Mouse (Mus musculus) heart, adult 2 months (tissue): ENCODE measurements around the gene 2610042L04Rik. TPM values are rescaled to one million over a fixed set of nuclear protein-coding genes. Genes with fewer than 3 reads are reported as not detected.
"Not testable (repeated sequence)": the region's sequence is repeated elsewhere in the genome, so short reads cannot be mapped to it uniquely, and the experiment has no call there.

Source experiments
- DNase-seq, 2 experiments: peaks; one replicate each; pipeline ENCODE4 v3.0.0; 2021
- H3K27ac ChIP-seq: fragments of 200-600 bp; 2 replicates; pipeline ENCODE4 v1.8.1; 2022
- H3K27me3 ChIP-seq: fragments of 200-500 bp; 2 replicates; pipeline ENCODE4 v1.6.1; 2012; ENCODE audit warnings: mild to moderate bottlenecking, low read length, inconsistent platforms, mixed read lengths; ENCODE audit not compliant: control insufficient read depth, insufficient read depth
- H3K36me3 ChIP-seq: fragments of 200-500 bp; 2 replicates; pipeline ENCODE4 v1.6.1; 2012; ENCODE audit warnings: low read length, inconsistent platforms; ENCODE audit not compliant: control insufficient read depth, insufficient read depth
- H3K4me1 ChIP-seq: fragments of 200-500 bp; 2 replicates; pipeline ENCODE4 v1.6.1; 2011; ENCODE audit warnings: low read length; ENCODE audit not compliant: control insufficient read depth, insufficient read depth
- H3K4me3 ChIP-seq: fragments of 200-600 bp; 2 replicates; pipeline ENCODE4 v1.8.1; 2022
- H3K79me2 ChIP-seq: fragments of 200-500 bp; replicated peaks from 2 replicates; pipeline ENCODE4 v1.6.1; 2012; ENCODE audit warnings: mild to moderate bottlenecking, inconsistent platforms, low read length, moderate library complexity, mixed read lengths; ENCODE audit not compliant: control insufficient read depth, insufficient read depth
- H3K9ac ChIP-seq: fragments of 200-500 bp; 2 replicates; pipeline ENCODE4 v1.6.1; 2012; ENCODE audit warnings: low read depth, mild to moderate bottlenecking, control low read depth, inconsistent platforms, low read length, mixed read lengths
- WGBS: fragments of 180-500 bp; shearing (Covaris S2); methylation state at CpG from one replicate; pipeline ENCODE4 v1.1.7; 2018; 5-methylcytosine and 5-hydroxymethylcytosine counted together
- intact Hi-C: fragments of 180-260 bp; cut with DNase I; formaldehyde crosslinking; loops from one replicate; pipeline ENCODE4 v1.15.1; 2025
- polyA plus RNA-seq: library from polyadenylated mRNA; depleted of rRNA; stranded (reverse); fragments of >200 nt; gene quantifications from 2 replicates; pipeline ENCODE4 v1.2.3, GENCODE M21; 2012; rRNA removed
- total RNA-seq, 2 experiments: library from RNA; stranded (reverse); gene quantifications; 2 replicates each; pipeline ENCODE4 v1.2.3; 2021

Gene 2610042L04Rik
- total and polyA plus RNA-seq, 3 experiments, result 0.16 TPM; not detected in 2

GRCm38 (mm10) chr14:4400115-4400789, 65.7 kb downstream of the 2610042L04Rik start:
- 70% methylated on average over 5 of the region's 5 CpGs for WGBS
- H3K79me2 ChIP-seq, result not testable (repeated sequence)

GRCm38 (mm10) chr14:4401245-4401644, 66.7 kb downstream of the 2610042L04Rik start:
- WGBS, result 49% methylated on average over 5 of the region's 5 CpGs
- DNase-seq, result not testable (repeated sequence)

More at GRCm38 (mm10) chr14:4400115-4400789, 65.7 kb downstream of the 2610042L04Rik start:
- H3K4me3 ChIP-seq, H3K27me3 ChIP-seq, H3K36me3 ChIP-seq, H3K27ac ChIP-seq, intact Hi-C loops, DNase-seq, H3K9ac ChIP-seq, H3K4me1 ChIP-seq: not testable (repeated sequence)

DNA sequence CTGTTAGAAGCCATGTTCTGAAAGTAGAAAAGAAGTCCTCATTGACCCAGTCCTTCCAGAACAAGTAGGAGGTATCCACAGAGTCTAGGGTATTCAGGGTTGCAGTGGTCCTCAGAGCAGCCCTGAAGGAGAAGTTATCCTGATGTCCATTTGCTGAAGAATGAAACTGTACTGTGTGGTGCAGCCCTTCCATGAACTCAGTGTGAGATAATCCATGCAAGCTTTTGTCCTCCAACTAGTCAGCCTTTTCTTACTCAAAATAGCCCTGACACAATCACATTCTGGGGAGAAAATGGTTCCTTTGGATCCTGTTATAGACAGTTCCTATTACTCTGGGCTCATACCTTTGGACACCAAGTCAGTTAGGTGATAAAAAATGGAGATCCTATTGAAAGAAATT, 69.3 kb downstream of the 2610042L04Rik start:
- H3K4me1 ChIP-seq, intact Hi-C loops, H3K4me3 ChIP-seq, H3K79me2 ChIP-seq, H3K36me3 ChIP-seq, H3K27ac ChIP-seq, H3K9ac ChIP-seq, H3K27me3 ChIP-seq, DNase-seq: not testable (repeated sequence)

More at GRCm38 (mm10) chr14:4401245-4401644, 66.7 kb downstream of the 2610042L04Rik start:
- H3K27ac ChIP-seq, H3K36me3 ChIP-seq, H3K79me2 ChIP-seq, H3K4me1 ChIP-seq, intact Hi-C loops, H3K4me3 ChIP-seq, H3K27me3 ChIP-seq, H3K9ac ChIP-seq: not testable (repeated sequence)

Other genes with a start within 250 kb of the 2610042L04Rik start
- gene Gm8108, start 224.2 kb upstream of the 2610042L04Rik start, total RNA-seq, result under 1 TPM; 0.31 to 0.66 TPM
- 0.41 and 0.61 TPM in 2 replicates for gene Gm8108, start 224.2 kb upstream of the 2610042L04Rik start, polyA plus RNA-seq
- gene Gm3127, start 169.7 kb upstream of the 2610042L04Rik start, total RNA-seq, result not detected
- gene Gm3127, start 169.7 kb upstream of the 2610042L04Rik start, polyA plus RNA-seq, result not detected in 2 replicates
- not detected for gene Gm2974, start 152.2 kb upstream of the 2610042L04Rik start, total RNA-seq
- gene Gm2974, start 152.2 kb upstream of the 2610042L04Rik start, polyA plus RNA-seq, result 0.51 TPM in 1 of 2 replicates, not detected in the other
- gene Gm3138, start 85.1 kb upstream of the 2610042L04Rik start, total RNA-seq, result not detected
- gene Gm3138, start 85.1 kb upstream of the 2610042L04Rik start, polyA plus RNA-seq, result not detected in 2 replicates
- not detected for gene Gm3149, start 17.5 kb upstream of the 2610042L04Rik start, total RNA-seq
- gene Gm3149, start 17.5 kb upstream of the 2610042L04Rik start, polyA plus RNA-seq, result not detected in 2 replicates
- gene Gm3159, start 62.8 kb downstream of the 2610042L04Rik start, total RNA-seq, result not detected
- not detected in 2 replicates for gene Gm3159, start 62.8 kb downstream of the 2610042L04Rik start, polyA plus RNA-seq
- under 1 TPM in 1 of 2 experiments, not detected in 1; 0.29 TPM for gene Gm3164, start 80.7 kb downstream of the 2610042L04Rik start, total RNA-seq
- 0.21 and 0.38 TPM in 2 replicates for gene Gm3164, start 80.7 kb downstream of the 2610042L04Rik start, polyA plus RNA-seq
- gene Gm3173, start 96.2 kb downstream of the 2610042L04Rik start, total RNA-seq, result 1 to 10 TPM in 1 of 2 experiments, not detected in 1; 1.2 TPM
- gene Gm3173, start 96.2 kb downstream of the 2610042L04Rik start, polyA plus RNA-seq, result 0.76 TPM in 1 of 2 replicates, not detected in the other
- not detected for gene Gm3182, start 147.0 kb downstream of the 2610042L04Rik start, total RNA-seq
- gene Gm3182, start 147.0 kb downstream of the 2610042L04Rik start, polyA plus RNA-seq, result not detected in 2 replicates
- gene Gm3047, start 220.6 kb downstream of the 2610042L04Rik start, total RNA-seq, result not detected
- gene Gm3047, start 220.6 kb downstream of the 2610042L04Rik start, polyA plus RNA-seq, result not detected in 2 replicates